Mouse (Mus musculus) olfactory bulb, adult 2 months (tissue): ENCODE data around the gene Spock1.

Source experiments
- CTCF ChIP-seq: fragments of 200-500 bp; IDR thresholded peaks from 2 replicates; pipeline ENCODE4 v1.5.1; 2012; ENCODE audit warnings: low read depth, mild to moderate bottlenecking, low read length, moderate library complexity; ENCODE audit not compliant: insufficient read depth
- POLR2A ChIP-seq: fragments of 200-500 bp; IDR thresholded peaks from 2 replicates; pipeline ENCODE4 v1.6.1; 2012; ENCODE audit warnings: mild to moderate bottlenecking, low read depth, low read length, moderate library complexity; ENCODE audit not compliant: insufficient read depth

- TF ChIP-seq CTCF (no peak), POLR2A (no peak)
Measured at GRCm38 (mm10) chr13:57488926-57489325, 419.2 kb downstream of the Spock1 start.
